29 mouse cellular contexts compared by ENCODE assay signal in genomic region chr2:78205125-78205524, GRCm38 (mm10).
A peak's percentile ranks its signal among the peaks of the same experiment; 100 is the strongest.
DNase-seq lines count a peak whose midpoint lies in the region; ATAC-seq lines count a peak whose summit lies in the region.
"Had no signal": no experiment of that assay in that cellular context is flagged by ENCODE, and none has a peak within 500 bp of the region (broad histone marks: within the 10 kb centered on the region; RNA-seq: fewer than 3 reads in every experiment).

No protein-coding gene starts in this region.

- no peak overlapping the region for H3K9ac ChIP-seq in lung, embryonic 16.5 days (ENCODE audit: low read length)
- H3K9ac ChIP-seq in stomach, embryonic 15.5 days, result no peak overlapping the region
- H3K9ac ChIP-seq: embryonic facial prominence, embryonic 13.5 days; forebrain, embryonic 12.5 days; forebrain, embryonic 15.5 days; heart, embryonic 12.5 days; heart, embryonic 15.5 days; hindbrain, embryonic 13.5 days had no signal

- H3K4me1 ChIP-seq in lung, embryonic 16.5 days (replicated peaks; ENCODE audit: control insufficient read depth, insufficient read depth, low read length), result no peaks in the 10 kb centered on the region; the same call in 1 of the 2 replicates
- H3K4me1 ChIP-seq in stomach, embryonic 15.5 days, result no peaks in the 10 kb centered on the region
- H3K4me1 ChIP-seq: embryonic facial prominence, embryonic 10.5 days; embryonic facial prominence, embryonic 13.5 days; forebrain, embryonic 12.5 days; forebrain, embryonic 15.5 days; heart, embryonic 12.5 days; heart, embryonic 15.5 days; hindbrain, embryonic 10.5 days; hindbrain, embryonic 13.5 days had no signal

- no peak overlapping the region for H3K4me3 ChIP-seq in lung, embryonic 16.5 days (ENCODE audit: low read length)
- no peak overlapping the region for H3K4me3 ChIP-seq in stomach, embryonic 15.5 days (replicated peaks)
- H3K4me3 ChIP-seq: embryonic facial prominence, embryonic 10.5 days; embryonic facial prominence, embryonic 13.5 days; erythroblast, embryonic 14.5 days; forebrain, embryonic 12.5 days; forebrain, embryonic 15.5 days; heart, embryonic 12.5 days; heart, embryonic 15.5 days; hindbrain, embryonic 10.5 days; hindbrain, embryonic 13.5 days had no signal

- H3K4me2 ChIP-seq in lung, embryonic 16.5 days (ENCODE audit: low read depth, low read length), result no peak overlapping the region
- H3K4me2 ChIP-seq in stomach, embryonic 15.5 days, result no peak overlapping the region
- H3K4me2 ChIP-seq: embryonic facial prominence, embryonic 13.5 days; forebrain, embryonic 12.5 days; forebrain, embryonic 15.5 days; heart, embryonic 12.5 days; heart, embryonic 15.5 days; hindbrain, embryonic 13.5 days had no signal

- peak; percentile 4 to 7 for DNase-seq in kidney, adult 8-10 months
- no peak for DNase-seq in kidney, adult 18-20 months
- DNase-seq in kidney, postnatal 36 days, result peak; percentile 4 to 8
- no peak for DNase-seq in kidney, postnatal 25 days
- DNase-seq in lung, postnatal 25 days (ENCODE audit: low spot score), result no peak
- no peak for DNase-seq in adrenal gland, postnatal 4 days (ENCODE audit: low spot score in 2 of 2)
- DNase-seq: adrenal gland, adult 2 months; adrenal gland, postnatal 14 days; cerebellum, adult 11-12 months; cerebellum, adult 8-10 months; cerebellum, postnatal 10 days; cerebellum, postnatal 36 days; embryo, embryonic 11 days; gastrocnemius, postnatal 25 days; heart, adult 18-20 months; heart, postnatal 10 days; heart, postnatal 36 days had no signal

- no peaks in the 10 kb centered on the region for H3K9me3 ChIP-seq in lung, embryonic 16.5 days (ENCODE audit: control insufficient read depth, low read length)
- no peaks in the 10 kb centered on the region for H3K9me3 ChIP-seq in stomach, embryonic 15.5 days
- H3K9me3 ChIP-seq: embryonic facial prominence, embryonic 10.5 days; embryonic facial prominence, embryonic 13.5 days; forebrain, embryonic 12.5 days; forebrain, embryonic 15.5 days; heart, embryonic 12.5 days; heart, embryonic 15.5 days; hindbrain, embryonic 10.5 days; hindbrain, embryonic 13.5 days had no signal

- H3K27me3 ChIP-seq in lung, embryonic 16.5 days (ENCODE audit: control insufficient read depth, insufficient read depth, low read depth, low read length), result no peaks in the 10 kb centered on the region
- no peaks in the 10 kb centered on the region for H3K27me3 ChIP-seq in stomach, embryonic 15.5 days (replicated peaks)
- H3K27me3 ChIP-seq: embryonic facial prominence, embryonic 13.5 days; forebrain, embryonic 12.5 days; forebrain, embryonic 15.5 days; heart, embryonic 12.5 days; heart, embryonic 15.5 days; hindbrain, embryonic 13.5 days had no signal

- H3K36me3 ChIP-seq in lung, embryonic 16.5 days (ENCODE audit: control insufficient read depth, insufficient read depth, low read length), result no peaks in the 10 kb centered on the region
- no peaks in the 10 kb centered on the region for H3K36me3 ChIP-seq in stomach, embryonic 15.5 days
- H3K36me3 ChIP-seq: embryonic facial prominence, embryonic 10.5 days; embryonic facial prominence, embryonic 13.5 days; forebrain, embryonic 12.5 days; forebrain, embryonic 15.5 days; heart, embryonic 12.5 days; heart, embryonic 15.5 days; hindbrain, embryonic 10.5 days; hindbrain, embryonic 13.5 days had no signal

- H3K27ac ChIP-seq in lung, embryonic 16.5 days (ENCODE audit: low read length), result no peak overlapping the region
- H3K27ac ChIP-seq in stomach, embryonic 15.5 days, result no peak overlapping the region
- H3K27ac ChIP-seq: embryonic facial prominence, embryonic 10.5 days; embryonic facial prominence, embryonic 13.5 days; forebrain, embryonic 12.5 days; forebrain, embryonic 15.5 days; heart, embryonic 15.5 days; hindbrain, embryonic 10.5 days; hindbrain, embryonic 13.5 days had no signal

- 45% methylated on average over 5 of the region's 5 CpGs for WGBS in lung, embryonic 16.5 days
- 52% methylated on average over 5 of the region's 5 CpGs for WGBS in stomach, embryonic 15.5 days

- peak; percentile 82 for ATAC-seq in lung, embryonic 16.5 days (ENCODE audit: low read depth)
- peak; percentile 56 for ATAC-seq in stomach, embryonic 15.5 days (ENCODE audit: insufficient read depth, low FRiP score, low read depth)
- ATAC-seq: CD4-positive, CD25-positive, alpha-beta regulatory T cell, adult 4 months; forebrain, embryonic 15.5 days had no signal

Comparison
In these comparisons a context has a peak if more than half of its experiments do, and no peak if none do; other contexts are left out.
1. DNase-seq: peak in kidney, adult 8-10 months (2 of 2) and kidney, postnatal 36 days (2 of 2); none in kidney, adult 18-20 months (single experiment), kidney, postnatal 25 days (0 of 2), lung, postnatal 25 days (single experiment) and adrenal gland, postnatal 4 days (0 of 2).